Mouse (Mus musculus) right cerebral cortex, postnatal 14 days (tissue): ENCODE data around the gene Ophn1.

Experiments used
- DNase-seq: peaks from one replicate; pipeline ENCODE4 v3.0.0; 2022

Gene Ophn1

GRCm38 (mm10) chrX:98890406-98891116 lies at the start of gene Ophn1:
Gene Ophn1, minus strand, starts transcription at chrX:98891025.
- peak; percentile 74 for DNase-seq

- peak; percentile 91 for DNase-seq
These were observed 46.9 kb upstream of the Ophn1 start for GRCm38 (mm10) chrX:98937555-98938294.

- peak; percentile 97 for DNase-seq
These were observed 46.1 kb upstream of the Ophn1 start for GRCm38 (mm10) chrX:98936707-98937554.

DNA sequence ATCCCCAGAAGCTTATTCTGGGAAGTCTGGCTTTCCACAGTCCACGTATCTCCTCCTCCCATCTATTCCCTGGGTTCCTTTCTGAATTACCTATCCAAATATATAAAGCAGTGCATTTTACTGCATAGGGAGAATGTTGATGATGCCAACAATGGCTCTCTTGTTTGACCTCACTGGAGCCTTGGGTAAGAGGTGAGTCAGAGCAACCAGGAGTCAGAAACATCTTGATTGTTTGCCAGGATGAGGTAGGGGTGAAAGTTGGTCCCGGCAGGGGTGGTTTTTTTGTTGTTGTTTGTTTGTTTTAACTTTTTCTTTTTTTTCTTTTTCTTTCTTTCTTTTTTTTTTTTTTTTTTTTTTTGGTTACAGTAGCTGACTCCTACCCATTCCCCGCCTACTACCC lies 45.3 kb upstream of the Ophn1 start, which contains the start of gene Yipf6:
Gene Yipf6, plus strand, starts transcription at position 216 of the 400 bp plus-strand sequence.
- no peak for DNase-seq

DNA sequence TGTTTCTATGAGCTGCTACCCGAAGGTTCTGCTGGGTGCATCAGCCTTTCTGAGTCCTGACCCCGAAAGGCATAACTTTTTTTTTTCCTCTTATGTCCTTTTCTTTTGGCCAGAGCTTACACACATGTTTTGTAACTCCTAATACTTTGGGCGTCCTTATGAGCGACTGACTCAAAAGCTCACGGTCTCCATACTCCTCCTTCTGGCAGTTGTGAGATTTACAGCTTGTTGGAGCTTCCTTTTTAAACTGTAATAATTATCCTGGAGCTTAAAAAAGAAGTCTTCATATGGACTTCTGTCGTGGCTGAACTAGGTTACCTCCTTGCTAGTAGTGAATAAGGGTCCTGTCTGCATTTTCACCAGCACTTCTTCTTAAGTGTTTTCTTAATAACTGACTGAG lies 28.6 kb upstream of the Ophn1 start:
- no peak for DNase-seq

DNA sequence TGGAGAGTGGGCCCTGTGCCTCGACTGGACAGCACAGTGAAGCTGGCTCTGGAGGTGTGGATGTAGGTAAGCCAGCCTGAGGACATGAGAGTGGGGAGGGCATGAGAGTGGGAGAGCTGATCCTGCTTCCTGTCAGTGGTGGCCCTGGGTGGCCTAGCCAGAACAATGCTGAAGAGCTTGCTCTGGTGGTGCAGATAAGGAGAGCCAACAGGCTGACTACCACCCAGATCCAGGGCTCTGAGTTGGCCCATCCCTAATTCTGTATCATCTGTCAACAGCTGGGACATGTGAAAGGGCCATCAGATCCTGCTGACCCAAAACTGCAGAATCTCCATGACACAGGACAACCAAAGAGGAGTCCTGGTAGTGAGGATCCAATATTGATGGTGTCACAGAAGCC lies 18.1 kb upstream of the Ophn1 start:
- no peak for DNase-seq

- no peak for DNase-seq
These were observed 13.4 kb upstream of the Ophn1 start for GRCm38 (mm10) chrX:98904226-98904625.

DNA sequence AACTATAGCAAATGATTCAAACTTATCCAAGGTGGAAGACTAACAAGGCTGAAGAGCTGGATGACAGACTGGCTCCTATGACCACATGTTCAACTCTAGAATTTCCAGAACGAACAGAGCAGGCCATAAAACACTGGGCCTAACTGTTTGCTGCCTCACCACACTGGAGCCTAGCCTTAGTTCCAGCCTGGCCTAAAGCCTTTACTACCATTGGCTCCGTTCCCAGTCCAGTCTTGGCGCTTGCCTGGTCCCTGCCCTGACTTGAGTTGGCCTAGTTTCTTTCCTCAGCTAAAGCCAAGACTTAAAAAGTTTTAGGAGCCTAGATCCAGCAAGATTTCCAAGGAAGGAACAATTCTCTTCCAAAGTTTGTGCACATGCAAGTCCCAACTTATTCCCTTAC lies 7.5 kb upstream of the Ophn1 start:
- peak; percentile 5 for DNase-seq

- DNase-seq = peak; percentile 5
These were observed 786 bp downstream of the Ophn1 start for GRCm38 (mm10) chrX:98890072-98890405.

- no peak for DNase-seq
These were observed 8.8 kb downstream of the Ophn1 start for GRCm38 (mm10) chrX:98881983-98882382.

DNA sequence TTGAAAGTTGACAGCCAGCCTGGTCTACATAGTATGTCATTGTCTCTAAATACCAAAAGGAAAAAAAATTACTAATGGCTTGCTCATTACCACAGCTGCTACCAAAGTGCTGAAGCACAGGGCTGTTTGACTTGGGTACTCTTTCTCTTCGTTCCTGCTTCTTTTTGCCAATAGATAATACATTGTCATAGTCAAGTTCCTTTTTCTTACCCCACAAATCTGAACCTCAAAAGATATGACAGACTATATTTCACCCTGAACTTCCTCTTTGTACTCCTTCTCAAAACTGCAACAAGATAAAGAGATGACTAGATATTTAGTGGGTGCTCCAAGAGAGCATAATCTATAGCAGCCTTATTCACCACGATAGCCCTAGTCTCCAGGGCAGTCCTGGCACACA lies 9.7 kb downstream of the Ophn1 start:
- DNase-seq = no peak

DNA sequence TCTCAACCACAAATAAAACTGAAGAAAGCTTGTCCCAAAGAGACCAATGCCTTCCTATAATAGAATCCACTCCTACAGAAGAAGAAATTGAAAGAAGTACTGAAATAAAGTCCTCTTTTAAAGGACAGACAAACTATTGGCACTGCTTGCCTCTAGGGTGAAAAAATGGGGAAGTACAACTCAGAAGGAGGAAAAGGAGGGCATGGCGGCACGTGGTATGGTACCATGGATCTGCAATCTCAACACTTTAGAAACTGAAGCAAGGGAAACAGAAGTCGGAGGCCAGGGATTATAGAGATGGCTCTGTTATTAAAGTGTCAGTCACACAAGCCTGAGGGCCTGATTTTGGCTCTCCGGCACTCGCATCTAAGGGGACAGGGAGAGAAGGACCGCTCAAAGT lies 10.5 kb downstream of the Ophn1 start:
- no peak for DNase-seq

GRCm38 (mm10) chrX:98875144-98875543 lies 15.7 kb downstream of the Ophn1 start:
- no peak for DNase-seq

DNA sequence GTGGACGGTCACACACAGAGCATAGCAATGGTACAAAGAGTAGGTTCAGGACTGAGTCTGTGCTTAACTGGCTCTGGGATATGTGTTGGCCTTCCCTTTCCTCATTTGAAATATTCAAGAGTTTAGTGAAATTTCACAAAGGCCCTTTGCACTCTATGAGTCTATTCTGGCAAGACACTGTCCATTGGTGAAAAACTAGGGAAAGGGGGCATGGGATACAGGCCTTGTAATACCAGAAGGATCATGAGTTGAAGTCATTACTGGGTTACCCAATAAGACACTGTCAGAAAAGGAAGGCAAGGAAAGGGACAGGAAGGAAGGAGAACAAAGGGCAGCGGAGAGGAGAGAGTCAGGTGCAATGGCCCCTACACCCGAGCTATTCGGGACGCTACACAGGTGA lies 16.7 kb downstream of the Ophn1 start:
- no peak for DNase-seq

DNA sequence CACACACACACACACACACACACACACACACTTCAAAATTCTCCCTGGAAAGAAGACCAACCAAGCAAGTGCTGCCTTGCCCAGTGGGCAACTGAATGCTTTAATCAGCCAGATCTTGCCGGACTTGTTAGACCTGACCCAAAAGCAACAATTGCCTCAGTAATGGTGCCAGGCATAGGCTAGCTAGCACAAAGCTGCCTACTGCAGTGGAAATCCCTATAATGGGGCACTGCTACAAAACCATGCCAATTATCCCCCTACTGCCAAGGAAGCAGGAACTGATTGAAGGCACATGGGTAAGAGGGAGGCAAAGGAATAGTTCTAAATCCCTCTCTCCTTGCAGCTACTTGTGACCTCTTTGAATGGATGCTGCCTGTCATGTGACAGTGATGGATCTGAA lies 18.8 kb downstream of the Ophn1 start:
- no peak for DNase-seq

GRCm38 (mm10) chrX:98870541-98870940 lies 20.3 kb downstream of the Ophn1 start:
- DNase-seq = no peak

DNA sequence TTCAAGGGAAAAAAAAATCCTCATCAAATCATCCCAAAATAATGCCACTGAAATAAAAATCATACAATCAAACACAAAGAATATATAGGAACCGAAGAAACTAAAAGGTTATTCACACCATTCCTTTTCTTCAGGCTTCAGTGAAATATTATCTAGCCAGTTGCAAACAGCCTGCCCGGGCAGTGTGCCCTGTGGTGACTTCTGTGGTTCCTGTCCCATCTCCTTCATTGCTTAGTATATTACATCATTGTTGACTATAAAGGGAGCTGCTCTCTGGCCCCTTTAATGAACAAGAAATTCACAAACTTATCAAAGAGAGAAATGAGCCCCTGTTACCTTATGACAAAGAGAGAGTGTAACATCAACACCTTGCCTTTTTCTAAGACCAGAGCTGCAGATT lies 21.1 kb downstream of the Ophn1 start:
- DNase-seq = no peak

DNA sequence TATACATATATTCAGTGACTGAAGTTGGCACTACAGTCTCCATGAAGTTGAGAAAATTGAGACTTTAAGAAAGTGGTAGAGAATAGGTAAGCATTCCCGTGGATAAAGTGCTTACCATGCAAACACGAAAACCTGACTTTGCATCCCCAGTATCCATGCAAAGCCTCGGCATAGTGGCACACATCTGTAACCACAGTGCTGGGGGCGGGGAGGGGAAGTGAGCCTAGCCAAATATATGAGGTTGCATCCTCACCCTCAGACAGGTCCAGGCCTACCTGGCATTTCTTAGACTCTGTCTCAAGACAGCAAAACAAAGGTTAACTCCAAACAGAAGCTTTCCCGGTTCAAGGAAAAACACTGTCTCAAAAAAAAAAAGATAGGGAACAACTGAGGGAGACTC lies 21.7 kb downstream of the Ophn1 start:
- no peak for DNase-seq

- DNase-seq = no peak
These were observed 30.7 kb downstream of the Ophn1 start for GRCm38 (mm10) chrX:98860167-98860566.

GRCm38 (mm10) chrX:98856046-98856445 lies 34.8 kb downstream of the Ophn1 start:
- no peak for DNase-seq

DNA sequence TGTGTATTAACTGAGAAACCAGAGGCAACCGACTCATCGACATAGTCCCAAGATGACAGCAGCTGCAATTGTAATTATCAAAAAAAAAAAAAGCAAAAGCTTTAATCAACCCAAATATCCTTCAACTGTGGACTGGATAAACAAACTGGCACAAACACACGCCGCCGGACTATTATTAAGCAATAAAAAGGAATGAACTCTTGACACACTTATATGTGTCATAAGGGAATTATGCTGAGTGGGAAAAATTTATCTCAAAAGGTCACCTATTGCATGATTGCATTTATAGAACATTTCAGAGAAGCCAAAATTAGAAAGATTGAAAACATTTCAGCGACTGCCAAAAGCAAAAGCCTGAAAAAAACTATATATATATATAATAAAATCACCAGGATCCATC lies 40.0 kb downstream of the Ophn1 start:
- no peak for DNase-seq

- no peak for DNase-seq
These were observed 49.2 kb downstream of the Ophn1 start for GRCm38 (mm10) chrX:98841606-98842005.

DNA sequence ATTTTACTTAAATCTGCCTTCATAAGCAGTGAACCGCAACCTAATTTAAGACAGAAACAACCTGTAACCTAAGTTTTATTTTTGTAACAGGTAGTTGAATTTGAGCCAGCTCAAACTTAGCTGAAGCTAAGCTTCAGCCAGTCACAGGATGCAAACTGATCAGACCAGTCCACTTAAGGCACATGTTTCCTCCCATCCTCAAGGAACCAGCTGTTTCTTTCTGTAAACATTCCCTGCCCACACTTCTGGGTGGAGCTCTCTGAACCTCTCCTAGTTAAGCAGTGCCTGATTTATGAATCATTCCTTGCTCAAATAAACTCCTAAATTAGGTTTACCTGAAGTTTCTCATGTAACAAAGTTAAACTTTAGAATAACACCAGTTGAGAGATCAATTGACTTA lies 54.8 kb downstream of the Ophn1 start:
- no peak for DNase-seq

- no peak for DNase-seq
These were observed 87.0 kb downstream of the Ophn1 start for GRCm38 (mm10) chrX:98803813-98804212.
